Mouse (Mus musculus): Measurements from ENCODE around the gene Ruvbl2. TPM values are rescaled to one million over a fixed set of nuclear protein-coding genes. Genes with fewer than 3 reads are reported as not detected.
"Not testable (repeated sequence)": the region's sequence is repeated elsewhere in the genome, so short reads cannot be mapped to it uniquely, and the experiment has no call there.

Ruvbl2 gene
- 35.6 and 38.6 TPM in 2 replicates for polyA plus RNA-seq (2015; fragmentation: Nextera tagmentation; extraction: Ambion mirVana)

GRCm38 (mm10) chr7:45437521-45438276 lies at the start of gene Ruvbl2:
Ruvbl2 (minus strand) TSS chr7:45438096.
- ATAC-seq: no peak
- H3K4me3 ChIP-seq (ENCODE audit: low read depth, low read length): no peak within 1 kb of the TSS
- 30% methylated on average over 19 of the region's 19 CpGs for WGBS
- no peaks in the 10 kb centered on the region for H3K9me3 ChIP-seq (ENCODE audit: control insufficient read depth)
- peak within 1 kb of the TSS; percentile 37 for H3K4me2 ChIP-seq (replicated peaks; ENCODE audit: low read depth)
- peaks cover 4% of the 10 kb centered on the region; the same call in 1 of the 2 replicates for H3K4me1 ChIP-seq (replicated peaks; ENCODE audit: control insufficient read depth, insufficient read depth, low read length)
- H3K36me3 ChIP-seq (ENCODE audit: control insufficient read depth, insufficient read depth): peaks cover 25% of the 10 kb centered on the region
- no peak within 1 kb of the TSS for H3K9ac ChIP-seq (ENCODE audit: low read depth, low read length)
- peak; percentile 68 for TF ChIP-seq CTCF (IDR thresholded peaks at IDR 0.05; ENCODE audit: low read depth)
- H3K27ac ChIP-seq (ENCODE audit: low read depth, low read length): no peak within 1 kb of the TSS
- H3K27me3 ChIP-seq (replicated peaks; ENCODE audit: control insufficient read depth, insufficient read depth, low read length): no peaks in the 10 kb centered on the region

GRCm38 (mm10) chr7:45486761-45487415 lies 49.0 kb upstream of the Ruvbl2 start, which contains the start of gene Gm45808:
Gm45808 (minus strand) TSS chr7:45486811.
- Histone ChIP-seq H3K9me3 (ENCODE audit: control insufficient read depth) (no peaks in the 10 kb centered on the region), H3K4me3 (ENCODE audit: low read depth, low read length) (no peak within 1 kb of the TSS), H3K27ac (ENCODE audit: low read depth, low read length) (no peak within 1 kb of the TSS), H3K27me3 (replicated peaks; ENCODE audit: control insufficient read depth, insufficient read depth, low read length) (no peaks in the 10 kb centered on the region), H3K4me1 (replicated peaks; ENCODE audit: control insufficient read depth, insufficient read depth, low read length) (no peaks in the 10 kb centered on the region), H3K36me3 (ENCODE audit: control insufficient read depth, insufficient read depth) (no peaks in the 10 kb centered on the region), H3K4me2 (replicated peaks; ENCODE audit: low read depth) (no peak within 1 kb of the TSS), H3K9ac (ENCODE audit: low read depth, low read length) (no peak within 1 kb of the TSS)
- ATAC-seq: no peak
- 79% methylated on average over 12 of the region's 12 CpGs for WGBS
- TF ChIP-seq CTCF (IDR thresholded peaks at IDR 0.05; ENCODE audit: low read depth): no peak

DNA sequence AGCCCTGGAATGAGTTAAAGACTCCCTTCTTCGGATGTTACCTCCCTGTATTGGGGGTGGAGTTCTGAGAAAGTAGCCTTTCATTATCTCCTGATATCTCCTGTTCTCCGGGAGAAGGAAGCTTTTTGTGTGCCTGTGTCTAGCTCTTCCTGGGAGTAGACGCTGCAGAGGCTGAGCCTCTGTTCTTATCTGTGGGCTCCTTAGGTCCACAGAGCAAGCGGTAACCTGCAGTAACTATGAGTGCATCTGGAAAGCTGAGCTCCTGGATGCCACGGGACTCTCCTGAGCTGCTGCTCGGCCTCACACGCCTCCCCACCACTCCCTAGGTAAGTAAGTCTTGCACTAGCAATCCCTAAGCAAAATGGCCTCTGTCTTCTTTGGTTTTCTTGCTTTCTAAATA lies 48.3 kb upstream of the Ruvbl2 start:
- Histone ChIP-seq H3K36me3 (ENCODE audit: control insufficient read depth, insufficient read depth) (no peaks in the 10 kb centered on the region), H3K4me1 (replicated peaks; ENCODE audit: control insufficient read depth, insufficient read depth, low read length) (no peaks in the 10 kb centered on the region), H3K4me3 (ENCODE audit: low read depth, low read length) (no peak overlapping the region), H3K9me3 (ENCODE audit: control insufficient read depth) (no peaks in the 10 kb centered on the region), H3K9ac (ENCODE audit: low read depth, low read length) (no peak overlapping the region), H3K27ac (ENCODE audit: low read depth, low read length) (no peak overlapping the region), H3K27me3 (replicated peaks; ENCODE audit: control insufficient read depth, insufficient read depth, low read length) (no peaks in the 10 kb centered on the region), H3K4me2 (replicated peaks; ENCODE audit: low read depth) (no peak overlapping the region)
- no peak for ATAC-seq
- TF ChIP-seq CTCF (IDR thresholded peaks at IDR 0.05; ENCODE audit: low read depth): no peak
- 45% methylated on average over 7 of the region's 7 CpGs for WGBS

DNA sequence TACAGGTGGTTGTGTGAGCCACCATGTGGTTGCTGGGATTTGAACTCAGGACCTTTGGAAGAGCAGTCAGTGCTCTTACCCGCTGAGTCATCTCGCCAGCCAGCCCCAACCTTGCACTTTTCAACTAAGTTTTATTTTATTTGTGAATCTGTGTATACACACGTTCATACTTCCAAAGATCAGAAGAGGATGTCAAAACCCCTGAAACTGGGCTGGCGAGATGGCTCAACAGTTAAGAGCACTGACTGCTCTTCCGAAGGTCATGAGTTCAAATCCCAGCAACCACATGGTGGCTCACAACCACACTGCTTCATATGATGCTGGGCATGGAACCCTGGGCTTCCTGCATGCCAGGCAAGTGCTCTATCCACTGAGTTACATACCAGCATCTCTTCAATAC lies 47.1 kb upstream of the Ruvbl2 start:
- WGBS: 93% methylated on average over 5 of the region's 5 CpGs
- H3K9ac ChIP-seq (ENCODE audit: low read depth, low read length); H3K27me3 ChIP-seq (replicated peaks; ENCODE audit: control insufficient read depth, insufficient read depth, low read length); H3K4me2 ChIP-seq (replicated peaks; ENCODE audit: low read depth); ATAC-seq; H3K9me3 ChIP-seq (ENCODE audit: control insufficient read depth); H3K4me1 ChIP-seq (replicated peaks; ENCODE audit: control insufficient read depth, insufficient read depth, low read length); H3K36me3 ChIP-seq (ENCODE audit: control insufficient read depth, insufficient read depth); H3K27ac ChIP-seq (ENCODE audit: low read depth, low read length); H3K4me3 ChIP-seq (ENCODE audit: low read depth, low read length): not testable (repeated sequence)

- Histone ChIP-seq H3K4me1 (replicated peaks; ENCODE audit: control insufficient read depth, insufficient read depth, low read length) (no peaks in the 10 kb centered on the region), H3K4me2 (replicated peaks; ENCODE audit: low read depth) (no peak overlapping the region), H3K36me3 (ENCODE audit: control insufficient read depth, insufficient read depth) (no peaks in the 10 kb centered on the region), H3K27me3 (replicated peaks; ENCODE audit: control insufficient read depth, insufficient read depth, low read length) (no peaks in the 10 kb centered on the region), H3K27ac (ENCODE audit: low read depth, low read length) (no peak overlapping the region), H3K4me3 (ENCODE audit: low read depth, low read length) (no peak overlapping the region), H3K9ac (ENCODE audit: low read depth, low read length) (no peak overlapping the region), H3K9me3 (ENCODE audit: control insufficient read depth) (no peaks in the 10 kb centered on the region)
- WGBS: 54% methylated on average over 1 of the region's 1 CpGs
- ATAC-seq: no peak
- TF ChIP-seq CTCF (IDR thresholded peaks at IDR 0.05; ENCODE audit: low read depth): no peak
These were observed 44.3 kb upstream of the Ruvbl2 start for GRCm38 (mm10) chr7:45482166-45482565.

- H3K27me3 ChIP-seq (replicated peaks; ENCODE audit: control insufficient read depth, insufficient read depth, low read length): no peaks in the 10 kb centered on the region
- peak; percentile 67 for ATAC-seq
- no peaks in the 10 kb centered on the region for H3K36me3 ChIP-seq (ENCODE audit: control insufficient read depth, insufficient read depth)
- no peak within 1 kb of the TSS for H3K9ac ChIP-seq (ENCODE audit: low read depth, low read length)
- TF ChIP-seq CTCF (IDR thresholded peaks at IDR 0.05; ENCODE audit: low read depth): no peak
- 50% methylated on average over 15 of the region's 15 CpGs for WGBS
- no peak within 1 kb of the TSS for H3K4me2 ChIP-seq (replicated peaks; ENCODE audit: low read depth)
- H3K4me1 ChIP-seq (replicated peaks; ENCODE audit: control insufficient read depth, insufficient read depth, low read length): no peaks in the 10 kb centered on the region
- no peak within 1 kb of the TSS for H3K27ac ChIP-seq (ENCODE audit: low read depth, low read length)
- H3K4me3 ChIP-seq (ENCODE audit: low read depth, low read length): no peak within 1 kb of the TSS
- no peaks in the 10 kb centered on the region for H3K9me3 ChIP-seq (ENCODE audit: control insufficient read depth)
These were observed 43.6 kb upstream of the Ruvbl2 start, which contains the start of gene Tulp2 for GRCm38 (mm10) chr7:45481374-45481927. Tulp2 (plus strand) TSS chr7:45481877.

DNA sequence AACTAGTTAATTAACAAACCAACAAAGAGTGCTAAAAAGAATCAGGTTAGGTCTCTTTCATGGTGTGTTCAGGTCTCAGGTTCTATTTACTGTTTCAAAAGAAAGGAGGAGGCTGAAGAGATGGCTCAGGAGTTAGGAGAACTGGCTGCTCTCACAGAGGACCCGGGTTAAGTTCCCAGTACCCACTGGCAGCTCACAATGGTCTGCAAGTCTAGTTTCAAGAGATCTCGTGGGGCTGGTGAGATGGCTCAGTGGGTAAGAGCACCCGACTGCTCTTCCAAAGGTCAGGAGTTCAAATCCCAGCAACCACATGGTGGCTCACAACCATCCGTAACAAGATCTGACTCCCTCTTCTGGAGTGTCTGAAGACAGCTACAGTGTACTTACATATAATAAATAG lies 42.4 kb upstream of the Ruvbl2 start:
- H3K27ac ChIP-seq (ENCODE audit: low read depth, low read length); H3K27me3 ChIP-seq (replicated peaks; ENCODE audit: control insufficient read depth, insufficient read depth, low read length); H3K4me1 ChIP-seq (replicated peaks; ENCODE audit: control insufficient read depth, insufficient read depth, low read length); H3K4me2 ChIP-seq (replicated peaks; ENCODE audit: low read depth); H3K36me3 ChIP-seq (ENCODE audit: control insufficient read depth, insufficient read depth); ATAC-seq; H3K4me3 ChIP-seq (ENCODE audit: low read depth, low read length); H3K9ac ChIP-seq (ENCODE audit: low read depth, low read length); H3K9me3 ChIP-seq (ENCODE audit: control insufficient read depth): not testable (repeated sequence)
- 76% methylated on average over 3 of the region's 4 CpGs for WGBS
